Mouse (Mus musculus) lung, adult 2 months (tissue): Measurements from ENCODE around the gene Gm11084. TPM values are rescaled to one million over a fixed set of nuclear protein-coding genes. Genes with fewer than 3 reads are reported as not detected.

ENCODE experiments used
- DNase-seq: peaks from one replicate; pipeline ENCODE4 v3.0.0; 2022
- H3K4me1 ChIP-seq: fragments of 200-500 bp; 2 replicates; pipeline ENCODE4 v1.6.1; 2011; ENCODE audit warnings: low read length; ENCODE audit not compliant: control insufficient read depth, insufficient read depth
- H3K4me3 ChIP-seq: fragments of 200-500 bp; replicated peaks from 2 replicates; pipeline ENCODE3; 2011; ENCODE audit warnings: low read depth, mild to moderate bottlenecking, control low read depth, low read length; ENCODE audit errors: extremely low read depth
- CTCF ChIP-seq: fragments of 200-500 bp; IDR thresholded peaks from 2 replicates; pipeline ENCODE4 v1.5.1; 2011; ENCODE audit warnings: mild to moderate bottlenecking, low read length, control low read depth; ENCODE audit not compliant: insufficient read depth
- POLR2A ChIP-seq: fragments of 200-500 bp; IDR thresholded peaks from 2 replicates; pipeline ENCODE4 v1.6.1; 2011; ENCODE audit warnings: low read depth, mild to moderate bottlenecking, control low read depth, low read length, borderline replicate concordance; ENCODE audit errors: extremely low read depth
- WGBS: fragments of 180-500 bp; shearing (Covaris S2); methylation state at CpG from one replicate; pipeline ENCODE4 v1.1.7; 2018; 5-methylcytosine and 5-hydroxymethylcytosine counted together
- polyA plus RNA-seq: library from polyadenylated mRNA; depleted of rRNA; stranded (reverse); fragments of >200 nt; gene quantifications from 2 replicates; pipeline ENCODE4 v1.2.3, GENCODE M21; 2012

The Gm11084 gene
- polyA plus RNA-seq, 1 experiment = not detected

DNA sequence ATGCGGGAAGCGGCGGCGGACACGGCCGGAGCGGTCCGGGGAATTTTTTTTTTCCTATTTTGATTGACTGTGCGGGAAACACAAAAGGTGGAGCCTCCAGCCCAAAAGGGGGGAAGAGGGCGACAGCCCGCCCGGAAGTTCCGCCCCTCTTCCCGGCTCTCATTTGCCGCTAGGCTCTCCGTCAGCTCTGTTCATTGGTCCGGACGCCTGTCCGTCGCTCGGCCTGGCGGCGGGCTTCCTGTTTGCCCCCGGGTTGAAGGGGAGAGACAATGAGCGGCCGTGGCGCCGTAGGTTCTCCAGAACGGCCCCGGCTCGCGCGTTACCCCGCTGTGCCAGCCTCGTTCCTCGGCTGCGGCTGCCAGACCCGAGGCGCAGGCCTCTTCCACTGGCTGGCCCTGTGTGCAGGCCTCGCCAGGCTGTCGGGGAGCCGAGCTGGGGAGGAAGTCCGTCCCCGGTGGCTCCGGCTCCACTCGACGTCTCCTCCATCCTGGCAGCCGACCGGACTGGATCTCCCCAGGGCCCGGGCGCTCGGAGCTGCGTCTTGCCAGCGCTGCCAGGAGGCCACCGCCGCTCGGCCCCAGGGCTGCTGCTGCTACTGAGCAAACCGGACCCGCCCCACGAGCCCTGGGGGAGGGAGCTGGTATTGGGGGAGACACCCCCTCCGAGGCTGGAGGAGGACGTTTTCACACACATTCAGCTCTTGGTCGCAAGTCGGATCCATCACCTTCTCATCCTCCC lies 6.0 kb downstream of the Gm11084 start, which contains the start of gene Sp3:
TSS of gene Sp3 (minus strand) at position 110 of the 738 bp plus-strand sequence.
- DNase-seq = peak; percentile 98
- Histone ChIP-seq H3K4me3 (peak within 1 kb of the TSS; percentile 89), H3K4me1 (peaks cover 8% of the 10 kb centered on the region)
- WGBS = under 1% methylated on average over 64 of the region's 64 CpGs
- TF ChIP-seq POLR2A = peak; percentile 96
- TF ChIP-seq CTCF = no peak

DNA sequence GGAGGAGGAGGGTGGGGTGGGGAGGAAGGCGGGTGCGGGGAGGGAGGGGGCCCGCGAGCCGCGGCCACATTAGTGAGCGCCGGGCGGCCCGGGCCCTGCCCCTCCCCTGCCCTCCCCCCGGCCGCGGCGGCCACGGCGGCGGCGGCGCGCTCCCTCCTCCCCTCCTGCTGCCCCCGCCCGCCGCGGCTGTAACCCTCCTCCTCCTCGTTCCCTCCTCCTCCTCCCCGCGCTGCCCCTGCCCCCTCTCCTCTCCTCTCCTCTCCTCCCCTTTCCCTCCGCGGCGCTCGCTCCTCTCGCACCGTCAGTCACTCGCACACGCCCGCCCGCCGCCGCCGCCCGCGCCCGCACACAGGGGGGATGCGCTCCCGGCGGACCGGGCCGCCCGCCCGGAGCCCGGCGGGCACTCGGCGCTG lies 6.9 kb downstream of the Gm11084 start:
- peak; percentile 75 for DNase-seq
- WGBS = 0% methylated on average over 18 of the region's 54 CpGs
- TF ChIP-seq CTCF (no peak), POLR2A (0 out of 2 replicates have a peak, but pooled peaks have one; percentile 55)
- Histone ChIP-seq H3K4me1 (peaks cover 8% of the 10 kb centered on the region), H3K4me3 (peak overlapping the region; percentile 73)

DNA sequence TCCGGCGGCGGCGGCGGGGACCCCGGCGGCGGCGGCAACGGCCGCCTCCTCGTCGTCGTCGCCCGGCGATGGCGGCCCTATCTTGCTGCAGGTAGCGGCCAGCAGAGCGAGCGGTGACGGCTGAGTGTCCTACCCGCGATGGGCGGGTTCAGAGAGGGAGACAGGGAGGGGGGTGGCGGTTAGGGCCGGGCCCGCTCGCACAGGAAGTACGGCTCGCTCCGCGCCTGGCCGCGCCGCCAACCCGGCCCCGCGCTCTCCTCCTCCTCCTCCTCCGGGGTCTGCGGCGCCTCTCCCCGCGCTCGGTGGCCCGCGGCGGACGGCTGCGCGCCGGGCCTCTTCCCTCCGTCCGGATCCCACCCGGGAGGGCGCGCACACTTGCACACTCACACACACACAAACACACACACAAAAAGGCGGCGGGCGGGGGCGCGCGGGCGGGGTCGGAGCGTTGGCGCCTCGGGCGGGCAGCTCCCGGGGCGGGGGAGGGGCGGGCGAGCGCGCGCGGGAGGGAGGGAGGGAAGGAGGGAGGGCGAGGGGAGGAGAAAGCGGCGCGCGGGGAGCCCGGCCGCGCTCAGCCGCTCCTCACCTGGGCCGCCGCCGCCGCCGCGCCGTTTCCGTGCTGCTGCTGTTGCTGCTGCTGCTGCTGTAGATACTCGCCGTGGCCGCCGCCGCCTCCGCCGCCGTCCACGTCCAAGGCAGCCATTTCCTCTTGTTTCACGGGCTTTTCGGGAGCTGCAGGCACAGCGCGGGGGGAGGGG lies 7.4 kb downstream of the Gm11084 start:
- WGBS = under 1% methylated on average over 65 of the region's 107 CpGs
- DNase-seq = peak; percentile 89

DNA sequence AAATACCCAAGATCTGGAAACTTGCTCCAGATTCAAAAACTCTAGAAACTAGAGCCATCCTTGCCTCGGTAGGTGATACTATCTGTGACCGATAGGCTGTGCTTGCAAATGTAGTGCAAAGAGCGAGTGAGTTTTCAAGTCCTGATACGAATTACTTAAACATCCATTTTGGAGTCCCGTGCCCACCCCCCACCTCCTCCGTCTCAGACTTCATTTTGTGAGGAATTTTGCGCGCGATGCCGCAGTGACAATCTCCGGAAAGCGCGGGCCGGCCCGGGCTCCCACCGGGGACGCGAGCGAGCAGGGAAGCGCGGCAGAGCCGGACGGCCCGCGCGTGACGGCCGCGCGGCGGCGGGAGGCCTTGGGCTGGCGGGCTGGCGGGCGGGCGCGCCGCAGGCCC lies 8.0 kb downstream of the Gm11084 start:
- Histone ChIP-seq H3K4me3 (peak overlapping the region; percentile 94), H3K4me1 (peaks cover 10% of the 10 kb centered on the region)
- WGBS = under 1% methylated on average over 38 of the region's 38 CpGs
- DNase-seq = no peak
- TF ChIP-seq POLR2A (no peak), CTCF (no peak)

More for the DNA sequence above, 7.4 kb downstream of the Gm11084 start:
- TF ChIP-seq CTCF = no peak
- peak; percentile 60; the same call in 1 of the 2 replicates for TF ChIP-seq POLR2A
- peak overlapping the region; percentile 94 for H3K4me3 ChIP-seq
- peaks cover 8% of the 10 kb centered on the region for H3K4me1 ChIP-seq

DNA sequence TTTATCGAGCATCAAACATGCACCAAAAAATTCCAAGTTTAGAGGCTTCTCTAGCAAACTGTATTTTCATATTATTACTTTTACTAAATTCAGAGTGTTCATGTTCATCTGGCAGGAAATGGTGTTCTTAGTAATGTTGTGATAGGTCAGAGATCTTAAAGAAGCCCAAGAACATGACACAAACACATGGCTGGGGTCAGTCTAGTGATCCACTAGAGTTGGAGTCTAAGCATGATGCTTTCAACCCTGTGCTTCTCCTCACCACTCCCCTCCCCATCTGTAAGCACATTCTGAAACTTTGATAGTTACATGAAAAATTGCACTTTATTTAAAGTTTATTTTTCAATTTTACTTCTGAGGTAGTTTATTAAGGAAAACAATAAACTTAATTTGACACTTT lies 9.2 kb downstream of the Gm11084 start:
- DNase-seq = no peak
- peaks cover 10% of the 10 kb centered on the region for H3K4me1 ChIP-seq
- H3K4me3 ChIP-seq = peak overlapping the region; percentile 13
- WGBS = 24% methylated on average over 1 of the region's 1 CpGs
- TF ChIP-seq CTCF = no peak
- no peak for TF ChIP-seq POLR2A

DNA sequence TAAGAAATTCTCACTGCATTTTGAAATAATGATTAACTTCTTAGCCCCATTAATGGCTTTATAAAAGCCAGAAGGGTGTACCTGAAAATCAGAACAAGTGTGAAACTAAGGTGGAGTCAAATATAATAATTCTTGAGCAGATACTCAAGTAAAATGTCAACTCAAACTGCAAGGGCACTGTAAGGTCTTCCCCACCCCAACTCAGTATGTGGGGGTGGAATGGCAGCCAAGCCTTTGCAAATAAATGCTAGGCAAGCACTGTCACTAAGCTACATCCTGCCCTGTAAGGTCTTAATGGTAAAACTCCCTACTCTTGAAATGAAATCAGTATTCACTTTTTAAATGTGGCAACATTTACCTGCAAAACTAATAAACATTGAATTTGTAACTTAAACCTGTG lies 10.5 kb downstream of the Gm11084 start:
- TF ChIP-seq CTCF = no peak
- no peak overlapping the region for H3K4me3 ChIP-seq
- DNase-seq = no peak

DNA sequence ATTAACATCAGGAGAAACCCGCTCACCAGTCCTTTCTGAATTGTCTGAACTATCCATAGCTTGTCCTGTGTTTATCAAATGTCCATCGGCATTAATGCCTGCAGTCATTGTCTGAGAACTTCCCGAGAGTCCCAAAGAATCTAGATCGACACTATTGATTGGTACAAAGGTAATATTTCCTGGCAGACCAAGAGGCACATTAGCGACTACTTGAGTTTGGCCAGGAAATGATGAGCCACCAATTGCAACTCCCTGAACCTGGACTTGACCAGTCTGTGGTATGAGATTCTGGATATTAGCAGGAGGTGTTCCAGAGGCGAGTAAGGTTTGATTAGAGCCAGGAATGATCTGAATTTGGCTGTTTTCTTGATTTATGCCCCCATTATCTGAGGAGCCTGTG lies 15.7 kb downstream of the Gm11084 start:
- peaks cover 4% of the 10 kb centered on the region for H3K4me1 ChIP-seq
- DNase-seq = no peak
- WGBS = 70% methylated on average over 6 of the region's 6 CpGs
- TF ChIP-seq POLR2A = no peak
- TF ChIP-seq CTCF = no peak
- H3K4me3 ChIP-seq = no peak overlapping the region

More for the DNA sequence above, 10.5 kb downstream of the Gm11084 start:
- H3K4me1 ChIP-seq = peaks cover 10% of the 10 kb centered on the region

DNA sequence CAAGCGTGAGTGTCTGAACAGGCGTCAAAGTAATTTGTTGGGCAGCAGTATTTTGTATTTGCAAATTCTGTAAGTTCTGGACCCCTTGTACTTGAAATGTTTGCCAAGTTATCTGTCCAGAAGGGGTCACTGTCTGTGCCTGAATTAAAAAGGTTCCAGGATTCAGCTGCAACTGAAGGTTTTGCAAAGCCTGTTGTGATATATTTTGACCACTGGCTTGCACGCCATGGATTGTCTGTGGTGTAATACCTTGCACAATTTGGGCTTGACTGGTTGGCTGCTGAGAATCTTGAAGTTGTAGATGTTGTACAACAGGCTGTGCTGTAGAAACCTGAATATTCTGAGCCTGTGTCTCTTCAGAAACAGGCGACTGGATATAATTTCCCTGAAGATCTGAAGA lies 16.2 kb downstream of the Gm11084 start:
- TF ChIP-seq POLR2A (no peak), CTCF (no peak)
- no peak for DNase-seq
- no peak overlapping the region for H3K4me3 ChIP-seq
- WGBS = 74% methylated on average over 4 of the region's 4 CpGs
- peaks cover 4% of the 10 kb centered on the region for H3K4me1 ChIP-seq

DNA sequence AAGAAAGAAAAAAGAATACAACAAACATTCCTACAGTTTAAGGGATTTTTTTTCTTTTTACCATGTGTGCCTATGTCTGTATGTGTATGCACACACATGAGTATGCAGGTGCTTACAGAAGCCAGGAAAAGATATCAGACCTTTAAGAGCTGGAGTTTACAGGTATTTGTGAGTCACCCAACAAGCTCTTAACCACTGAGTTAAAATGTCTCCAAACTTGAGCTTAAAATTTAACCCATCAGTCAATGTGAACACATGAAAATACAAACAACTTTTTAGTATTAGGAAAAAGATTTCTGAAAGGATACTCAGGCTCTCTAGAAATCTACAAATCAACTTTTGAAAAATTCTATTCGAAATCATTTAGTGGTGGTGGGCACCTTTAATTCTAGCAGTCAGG lies 18.0 kb downstream of the Gm11084 start:
- no peak overlapping the region for H3K4me3 ChIP-seq
- TF ChIP-seq POLR2A = no peak
- no peak for TF ChIP-seq CTCF
- no peak for DNase-seq
- peaks cover 5% of the 10 kb centered on the region for H3K4me1 ChIP-seq
- WGBS = 89% methylated on average over 1 of the region's 1 CpGs
